In genomic region chr1:84363967-84364366, GRCm38 (mm10) we compare ENCODE assay signal across 8 mouse cellular contexts. TPM values are rescaled to one million over a fixed set of nuclear protein-coding genes. Genes with fewer than 3 reads are reported as not detected.
A peak's percentile ranks its signal among the peaks of the same experiment; 100 is the strongest.
DNase-seq lines count a peak whose midpoint lies in the region; ATAC-seq and TF ChIP-seq lines count a peak whose summit lies in the region.

Gene Pid1 (minus strand): TSS chr1:84364180.

- DNase-seq in lung, adult 2 months: no peak
- no peak for DNase-seq in lung, postnatal 36 days
- DNase-seq in embryonic facial prominence, embryonic 14.5 days (ENCODE audit: low spot score): no peak
- DNase-seq in layer of hippocampus, postnatal 14 days (ENCODE audit: low spot score in 2 of 2): no peak
- DNase-seq in retina, embryonic 14.5 days (ENCODE audit: low spot score): no peak
- no peak for DNase-seq in lung, postnatal 4 days

- H3K4me3 ChIP-seq in lung, adult 2 months (replicated peaks; ENCODE audit: extremely low read depth, low read depth, low read length): no peak within 1 kb of the TSS
- H3K4me3 ChIP-seq in embryonic facial prominence, embryonic 14.5 days (ENCODE audit: low read depth, low read length): no peak within 1 kb of the TSS
- H3K4me3 ChIP-seq in myocyte: no peak within 1 kb of the TSS

- H3K4me1 ChIP-seq in lung, adult 2 months (ENCODE audit: control insufficient read depth, insufficient read depth, low read length): no peaks in the 10 kb centered on the region; the same call in 1 of the 2 replicates
- no peaks in the 10 kb centered on the region for H3K4me1 ChIP-seq in embryonic facial prominence, embryonic 14.5 days (ENCODE audit: control insufficient read depth, insufficient read depth, low read length)

- H3K79me2 ChIP-seq in myocyte (ENCODE audit: control insufficient read depth, insufficient read depth): no peaks in the 10 kb centered on the region

- H3K36me3 ChIP-seq in embryonic facial prominence, embryonic 14.5 days (ENCODE audit: control insufficient read depth, insufficient read depth, low read length): no peaks in the 10 kb centered on the region
- no peaks in the 10 kb centered on the region for H3K36me3 ChIP-seq in myocyte (ENCODE audit: control insufficient read depth, insufficient read depth)

- TF ChIP-seq POLR2A in lung, adult 2 months (IDR thresholded peaks at IDR 0.05; ENCODE audit: borderline replicate concordance, extremely low read depth, low read depth, low read length): no peak
- no peak for TF ChIP-seq POLR2A in myocyte (IDR thresholded peaks at IDR 0.05; ENCODE audit: insufficient read length, low read depth)

- ATAC-seq in embryonic facial prominence, embryonic 14.5 days (ENCODE audit: low read depth): no peak
- no peak for ATAC-seq in CD4-positive, CD25-positive, alpha-beta regulatory T cell, adult 4 months

- H3K9ac ChIP-seq in embryonic facial prominence, embryonic 14.5 days (ENCODE audit: low read depth, low read length): no peak within 1 kb of the TSS

- H3K27ac ChIP-seq in embryonic facial prominence, embryonic 14.5 days (replicated peaks; ENCODE audit: low read depth, low read length): no peak within 1 kb of the TSS

- no peak within 1 kb of the TSS for H3ac ChIP-seq in myocyte (ENCODE audit: control insufficient read depth, insufficient read length)

- no peaks in the 10 kb centered on the region for H3K27me3 ChIP-seq in embryonic facial prominence, embryonic 14.5 days (replicated peaks; ENCODE audit: control insufficient read depth, insufficient read depth, low read length)
- no peaks in the 10 kb centered on the region for H3K27me3 ChIP-seq in myocyte (ENCODE audit: control insufficient read depth, insufficient read depth, insufficient read length)

- no peak within 1 kb of the TSS for H3K4me2 ChIP-seq in embryonic facial prominence, embryonic 14.5 days (ENCODE audit: low read depth, low read length)
- H3K4me2 ChIP-seq in myocyte (ENCODE audit: low read depth): peak within 1 kb of the TSS; percentile 39

- TF ChIP-seq CTCF in lung, adult 2 months (IDR thresholded peaks at IDR 0.05; ENCODE audit: insufficient read depth, low read length): no peak

- WGBS in lung, adult 2 months: 87% methylated on average over 8 of the region's 8 CpGs
- 90% methylated on average over 8 of the region's 8 CpGs for WGBS in embryonic facial prominence, embryonic 14.5 days

- no peaks in the 10 kb centered on the region for H3K9me3 ChIP-seq in embryonic facial prominence, embryonic 14.5 days (ENCODE audit: control insufficient read depth, low read length)

TF ChIP-seq in myocyte, 11 proteins besides CTCF, POLR2A, EP300 and RAD21:
- TF ChIP-seq CEBPB (IDR thresholded peaks at IDR 0.05; ENCODE audit: insufficient read depth, poor library complexity, severe bottlenecking) (no peak), TCF12 (IDR thresholded peaks at IDR 0.05; ENCODE audit: insufficient read depth, poor library complexity, severe bottlenecking) (peak; percentile 44), POLR2AphosphoS2 (IDR thresholded peaks at IDR 0.05; ENCODE audit: insufficient read length, low read depth) (no peak), MYOD1 (IDR thresholded peaks at IDR 0.05; ENCODE audit: control insufficient read depth in 1 of 3, insufficient read length in 2 of 3, low read depth in 2 of 3) (peak in 2 of 3 experiments; percentile 71 to 92), MYOG (IDR thresholded peaks at IDR 0.05; ENCODE audit: control insufficient read depth in 1 of 3, insufficient read depth in 1 of 3, insufficient read length in 2 of 3, low read depth in 2 of 3) (peak in 2 of 3 experiments; percentile 36 to 79), E2F4 (IDR thresholded peaks at IDR 0.05; ENCODE audit: insufficient read depth) (no peak), MAX (IDR thresholded peaks at IDR 0.05; ENCODE audit: low read depth) (no peak), REST (IDR thresholded peaks at IDR 0.05; ENCODE audit: insufficient read depth, insufficient read length) (no peak), USF1 (IDR thresholded peaks at IDR 0.05; ENCODE audit: low read depth) (no peak), TCF3 (IDR thresholded peaks at IDR 0.05; ENCODE audit: insufficient read length, low read depth) (peak; percentile 45), SRF (IDR thresholded peaks at IDR 0.05; ENCODE audit: control insufficient read depth, insufficient read length, low read depth) (no peak)

RNA-seq across cellular contexts. Expression of gene Pid1, which starts in this region (rescaled TPM):
- 20.6 and 28.9 TPM in 2 replicates for polyA plus RNA-seq in lung, adult 2 months (2012; rRNA removed)
- polyA plus RNA-seq in embryonic facial prominence, embryonic 14.5 days (2014; fragmentation: Nextera tagmentation; extraction: Ambion mirVana): 38.8 and 40.4 TPM in 2 replicates
- total RNA-seq in layer of hippocampus, postnatal 14 days (2021): 10 to 100 TPM; 33.7 to 35.8 TPM
- 0.24 TPM for polyA plus RNA-seq in myocyte (2012; fragmentation: generic; extraction: Trizol)
- under 1 TPM; 0.28 to 0.98 TPM for polyA plus RNA-seq in CD4-positive, CD25-positive, alpha-beta regulatory T cell, adult 4 months (2017; shearing (Covaris generic))

Comparison
In these comparisons a context has a peak if more than half of its experiments do, and no peak if none do; other contexts are left out.
1. RNA of gene Pid1 (polyA plus RNA-seq): 38.8 to 40.4 TPM in embryonic facial prominence, embryonic 14.5 days and 20.6 to 28.9 TPM in lung, adult 2 months; 0.28 to 0.98 TPM in CD4-positive, CD25-positive, alpha-beta regulatory T cell, adult 4 months and 0.24 TPM in myocyte (single experiment); every median in the first group is over 10 times any median in the second.